Mouse (Mus musculus): ENCODE measurements around the gene Olfr398. TPM values are rescaled to one million over a fixed set of nuclear protein-coding genes. Genes with fewer than 3 reads are reported as not detected.

The Olfr398 gene
- not detected for total RNA-seq (2023)

GRCm38 (mm10) chr11:73990307-73990706 lies at the start of gene Olfr398:
Olfr398 (minus strand) TSS chr11:73990407.

GRCm38 (mm10) chr11:73960517-73960916 lies 29.7 kb downstream of the Olfr398 start, which contains the start of gene Olfr397:
Olfr397 (plus strand) TSS chr11:73960817.

GRCm38 (mm10) chr11:73936377-73936776 lies 53.8 kb downstream of the Olfr398 start, which contains the start of gene Olfr23:
Olfr23 (plus strand) TSS chr11:73936677.

Other genes starting within 250 kb of the Olfr398 start
- not detected for gene Olfr389, start 209.7 kb downstream of the Olfr398 start, total RNA-seq (2023)
- gene Olfr390, start 207.4 kb downstream of the Olfr398 start, total RNA-seq (2023), result not detected
- not detected for gene Olfr391-ps, start 187.4 kb downstream of the Olfr398 start, total RNA-seq (2023)
- gene Olfr392, start 173.4 kb downstream of the Olfr398 start, total RNA-seq (2023), result not detected
- not detected for gene Olfr393, start 139.0 kb downstream of the Olfr398 start, total RNA-seq (2023)
- not detected for gene Olfr394, start 99.6 kb downstream of the Olfr398 start, total RNA-seq (2023)
- gene Olfr395, start 81.1 kb downstream of the Olfr398 start, total RNA-seq (2023), result not detected
- not detected for gene Olfr23, start 53.7 kb downstream of the Olfr398 start, total RNA-seq (2023)
- gene Olfr397, start 29.6 kb downstream of the Olfr398 start, total RNA-seq (2023), result not detected
- gene Olfr139, start 66.1 kb upstream of the Olfr398 start, total RNA-seq (2023), result not detected
- not detected for gene Olfr399, start 66.2 kb upstream of the Olfr398 start, total RNA-seq (2023)
- gene Zfp616, start 79.5 kb upstream of the Olfr398 start, total RNA-seq (2023), result not detected
- gene Olfr401, start 123.3 kb upstream of the Olfr398 start, total RNA-seq (2023), result not detected
- gene Olfr402, start 163.1 kb upstream of the Olfr398 start, total RNA-seq (2023), result not detected
- not detected for gene Olfr403, start 195.8 kb upstream of the Olfr398 start, total RNA-seq (2023)
- gene Olfr43, start 221.0 kb upstream of the Olfr398 start, total RNA-seq (2023), result not detected

All from T-cell, adult 66 days (primary cell).